Mouse (Mus musculus): ENCODE measurements around the gene Gm20388. TPM values are rescaled to one million over a fixed set of nuclear protein-coding genes. Genes with fewer than 3 reads are reported as not detected.
A peak's percentile ranks its signal among the peaks of the same experiment; 100 is the strongest.

Gm20388 gene
- polyA plus RNA-seq, 1 experiment = not detected

DNA sequence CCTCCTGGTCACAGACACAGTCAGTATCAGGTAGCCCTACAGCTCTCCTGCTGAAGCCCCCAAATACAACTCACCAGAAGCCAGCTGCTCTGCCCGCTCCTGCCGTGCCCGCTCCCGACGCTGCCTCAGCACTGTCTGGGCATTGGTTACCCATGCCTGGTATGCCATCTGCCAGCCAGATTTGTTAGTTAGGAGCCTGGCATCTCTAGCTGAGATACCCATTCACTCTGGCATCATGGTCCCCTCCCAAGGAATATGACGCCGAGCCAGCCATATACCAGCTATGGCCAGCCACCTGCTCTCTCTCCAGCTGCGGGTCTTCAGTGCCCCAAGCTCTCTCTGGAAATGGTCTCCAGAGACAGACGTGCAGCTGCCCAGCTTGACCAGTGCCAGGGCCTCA lies 2577.7 kb downstream of the Gm20388 start:
- no peaks in the 10 kb centered on the region for H3K4me1 ChIP-seq (ENCODE audit: control insufficient read depth, insufficient read depth, low read length)
- H3K4me3 ChIP-seq (ENCODE audit: insufficient read depth, low read depth, low read length) = no peak overlapping the region
- TF ChIP-seq POLR2A (IDR thresholded peaks at IDR 0.05; ENCODE audit: insufficient read depth, low read depth, low read length) = no peak
- no peak for TF ChIP-seq CTCF (IDR thresholded peaks at IDR 0.05; ENCODE audit: insufficient read depth, low read depth, low read length)
- WGBS = 86% methylated on average over 9 of the region's 9 CpGs
- no peak overlapping the region for H3K27ac ChIP-seq (ENCODE audit: insufficient read depth, low read depth, low read length)

DNA sequence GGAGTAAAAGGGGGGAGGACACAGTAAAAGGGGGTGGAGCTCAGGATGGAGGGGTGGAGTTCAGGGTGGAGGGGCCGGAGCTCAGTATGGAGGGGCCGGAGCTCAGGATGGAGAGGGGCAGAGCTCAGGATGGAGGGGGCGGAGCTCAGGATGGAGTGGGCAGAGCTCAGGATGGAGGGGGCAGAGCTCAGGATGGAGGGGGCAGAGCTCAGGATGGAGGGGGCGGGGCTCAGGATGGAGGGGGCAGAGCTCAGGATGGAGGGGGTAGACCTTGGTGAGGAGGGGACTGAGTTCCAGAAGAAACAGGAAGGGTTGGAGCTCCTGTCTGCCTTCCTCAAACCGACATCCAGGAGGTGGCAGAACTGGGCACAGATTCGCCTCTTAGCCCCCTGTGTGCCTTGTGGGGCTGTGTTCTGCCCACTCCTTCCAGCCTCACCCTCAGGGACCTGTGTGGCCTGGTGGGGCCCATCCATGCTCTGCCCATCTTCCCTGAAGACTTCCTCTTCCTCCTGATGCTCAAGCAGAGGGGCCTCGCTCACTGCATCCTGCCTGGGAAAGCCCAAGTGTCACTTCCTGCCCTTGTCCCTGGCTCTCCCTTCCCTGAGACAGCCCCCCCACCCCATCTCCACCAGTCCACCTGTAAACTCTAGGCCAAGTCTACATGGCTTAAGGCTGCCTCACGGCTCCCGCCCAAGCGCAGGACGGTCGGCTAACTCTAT lies 2586.5 kb downstream of the Gm20388 start:
- H3K4me1 ChIP-seq (ENCODE audit: control insufficient read depth, insufficient read depth, low read length) = no peaks in the 10 kb centered on the region
- WGBS = 88% methylated on average over 12 of the region's 12 CpGs

DNA sequence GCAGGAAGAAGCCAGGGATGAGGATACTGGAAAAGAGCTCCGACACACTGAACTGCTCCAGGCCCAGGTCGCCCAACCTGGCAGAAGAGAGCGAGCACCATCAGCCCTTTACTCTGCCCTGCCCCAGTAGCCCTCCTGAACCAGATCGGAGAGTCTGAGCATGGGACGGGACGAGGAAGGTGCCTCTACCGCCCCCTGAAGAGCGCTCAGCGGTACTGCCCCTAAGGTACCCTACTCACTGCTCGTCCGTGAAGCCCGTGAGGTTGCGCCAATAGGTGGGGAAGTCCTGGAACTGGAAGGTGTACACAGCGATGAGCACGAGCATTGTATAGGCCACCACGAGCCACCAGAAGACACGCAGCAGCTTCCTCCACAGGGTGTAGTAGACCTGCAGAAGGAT lies 2587.3 kb downstream of the Gm20388 start:
- Histone ChIP-seq H3K4me1 (ENCODE audit: control insufficient read depth, insufficient read depth, low read length) (no peaks in the 10 kb centered on the region), H3K4me3 (ENCODE audit: insufficient read depth, low read depth, low read length) (no peak overlapping the region), H3K27ac (ENCODE audit: insufficient read depth, low read depth, low read length) (no peak overlapping the region)
- 66% methylated on average over 17 of the region's 17 CpGs for WGBS
- no peak for TF ChIP-seq CTCF (IDR thresholded peaks at IDR 0.05; ENCODE audit: insufficient read depth, low read depth, low read length)
- no peak for TF ChIP-seq POLR2A (IDR thresholded peaks at IDR 0.05; ENCODE audit: insufficient read depth, low read depth, low read length)

More for the DNA sequence above, 2586.5 kb downstream of the Gm20388 start:
- H3K27ac ChIP-seq (ENCODE audit: insufficient read depth, low read depth, low read length) = no peak overlapping the region
- TF ChIP-seq POLR2A (IDR thresholded peaks at IDR 0.05; ENCODE audit: insufficient read depth, low read depth, low read length) = no peak
- TF ChIP-seq CTCF (IDR thresholded peaks at IDR 0.05; ENCODE audit: insufficient read depth, low read depth, low read length) = no peak
- H3K4me3 ChIP-seq (ENCODE audit: insufficient read depth, low read depth, low read length) = no peak overlapping the region

DNA sequence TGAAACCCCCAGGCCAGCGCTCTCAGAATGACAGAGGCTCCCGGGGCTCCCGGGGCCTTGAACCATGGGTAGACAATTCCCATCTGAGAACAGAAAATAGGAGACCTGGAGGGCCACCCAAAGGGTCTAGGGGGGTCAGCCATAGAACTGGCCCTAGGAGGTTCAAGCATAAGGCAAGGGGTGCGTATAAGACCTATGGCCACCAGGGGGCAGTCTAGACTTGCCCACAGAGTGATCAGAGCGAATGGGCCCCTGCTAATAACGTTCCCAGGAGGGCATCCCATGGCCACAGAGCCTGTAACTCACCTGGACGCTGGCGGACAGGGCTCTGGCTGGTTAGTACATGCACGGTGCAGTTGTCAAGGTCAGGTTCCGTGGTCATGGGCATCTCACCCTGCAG lies 2590.2 kb downstream of the Gm20388 start:
- Histone ChIP-seq H3K4me3 (ENCODE audit: insufficient read depth, low read depth, low read length) (no peak overlapping the region), H3K4me1 (ENCODE audit: control insufficient read depth, insufficient read depth, low read length) (no peaks in the 10 kb centered on the region), H3K27ac (ENCODE audit: insufficient read depth, low read depth, low read length) (no peak overlapping the region)
- WGBS = 29% methylated on average over 10 of the region's 10 CpGs
- peak; percentile 47; the same call in 1 of the 2 replicates for TF ChIP-seq CTCF (IDR thresholded peaks at IDR 0.05; ENCODE audit: insufficient read depth, low read depth, low read length)
- no peak for TF ChIP-seq POLR2A (IDR thresholded peaks at IDR 0.05; ENCODE audit: insufficient read depth, low read depth, low read length)

DNA sequence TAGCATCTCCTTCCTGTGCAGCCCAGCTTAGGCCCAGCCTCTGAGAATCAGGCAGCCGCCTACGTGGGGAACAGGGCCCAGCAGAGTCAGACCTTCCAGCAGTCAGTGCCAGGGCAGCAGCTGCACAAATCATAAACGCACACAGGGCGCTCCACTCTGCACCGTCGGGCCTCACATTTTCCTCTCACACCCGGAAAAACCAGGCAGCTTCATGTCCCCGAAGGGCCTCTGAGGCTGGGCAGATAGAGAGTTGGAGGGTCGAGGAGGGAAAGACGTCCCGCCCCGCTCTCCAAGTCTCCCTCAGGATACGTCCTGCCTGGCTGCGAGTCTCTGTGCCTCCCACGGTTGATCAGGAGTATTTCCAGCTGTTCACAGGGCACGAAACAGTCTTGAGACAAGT lies 2600.9 kb downstream of the Gm20388 start:
- WGBS = 77% methylated on average over 16 of the region's 16 CpGs
- Histone ChIP-seq H3K4me3 (ENCODE audit: insufficient read depth, low read depth, low read length) (no peak overlapping the region), H3K27ac (ENCODE audit: insufficient read depth, low read depth, low read length) (no peak overlapping the region), H3K4me1 (ENCODE audit: control insufficient read depth, insufficient read depth, low read length) (no peaks in the 10 kb centered on the region)
- TF ChIP-seq CTCF (IDR thresholded peaks at IDR 0.05; ENCODE audit: insufficient read depth, low read depth, low read length) = no peak
- TF ChIP-seq POLR2A (IDR thresholded peaks at IDR 0.05; ENCODE audit: insufficient read depth, low read depth, low read length) = no peak

DNA sequence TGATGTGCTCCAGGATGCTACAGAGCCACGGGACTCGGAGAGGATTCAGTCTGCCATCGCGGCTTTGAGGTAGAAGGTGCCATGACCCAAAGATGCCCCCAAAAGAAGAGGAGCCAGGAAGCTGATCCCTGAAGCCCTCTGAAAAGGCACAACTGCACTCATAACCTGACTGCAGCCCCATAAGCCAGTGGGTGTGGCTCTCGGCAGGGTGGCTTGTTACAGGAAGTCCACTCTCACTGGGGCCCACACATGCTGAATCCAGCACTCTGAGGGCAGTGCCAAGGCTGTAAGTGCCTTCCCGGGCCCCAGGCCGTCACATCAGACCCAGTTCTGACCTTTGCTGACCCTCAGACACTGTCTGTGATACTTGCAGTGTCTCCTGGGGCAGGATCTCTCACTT lies 2601.8 kb downstream of the Gm20388 start:
- 80% methylated on average over 7 of the region's 7 CpGs for WGBS
- no peaks in the 10 kb centered on the region for H3K4me1 ChIP-seq (ENCODE audit: control insufficient read depth, insufficient read depth, low read length)

DNA sequence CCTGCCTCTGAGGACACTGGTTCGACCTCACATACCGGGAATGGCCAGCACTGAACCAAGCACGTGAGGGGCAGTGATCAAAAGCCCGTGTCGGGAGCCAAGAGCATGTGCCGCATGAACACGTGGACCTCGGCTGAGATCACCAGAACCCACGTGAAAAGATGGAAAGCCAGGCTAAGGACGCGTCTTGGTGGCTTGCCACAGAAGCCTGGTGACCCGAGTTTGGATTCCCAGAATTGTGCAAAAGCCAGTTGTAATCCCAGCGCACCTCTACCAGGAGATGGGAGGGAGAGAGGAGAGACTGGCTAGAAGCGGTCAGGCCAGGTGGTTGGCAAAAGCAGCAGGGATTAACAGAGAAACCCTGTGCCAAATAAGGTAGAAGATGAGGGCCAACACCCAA lies 2605.1 kb downstream of the Gm20388 start:
- no peak for TF ChIP-seq POLR2A (IDR thresholded peaks at IDR 0.05; ENCODE audit: insufficient read depth, low read depth, low read length)
- TF ChIP-seq CTCF (IDR thresholded peaks at IDR 0.05; ENCODE audit: insufficient read depth, low read depth, low read length) = no peak
- 88% methylated on average over 14 of the region's 14 CpGs for WGBS
- H3K4me3 ChIP-seq (ENCODE audit: insufficient read depth, low read depth, low read length) = no peak overlapping the region

More for the DNA sequence above, 2601.8 kb downstream of the Gm20388 start:
- TF ChIP-seq POLR2A (IDR thresholded peaks at IDR 0.05; ENCODE audit: insufficient read depth, low read depth, low read length) (no peak), CTCF (IDR thresholded peaks at IDR 0.05; ENCODE audit: insufficient read depth, low read depth, low read length) (no peak)
- Histone ChIP-seq H3K27ac (ENCODE audit: insufficient read depth, low read depth, low read length) (no peak overlapping the region), H3K4me3 (ENCODE audit: insufficient read depth, low read depth, low read length) (no peak overlapping the region)

DNA sequence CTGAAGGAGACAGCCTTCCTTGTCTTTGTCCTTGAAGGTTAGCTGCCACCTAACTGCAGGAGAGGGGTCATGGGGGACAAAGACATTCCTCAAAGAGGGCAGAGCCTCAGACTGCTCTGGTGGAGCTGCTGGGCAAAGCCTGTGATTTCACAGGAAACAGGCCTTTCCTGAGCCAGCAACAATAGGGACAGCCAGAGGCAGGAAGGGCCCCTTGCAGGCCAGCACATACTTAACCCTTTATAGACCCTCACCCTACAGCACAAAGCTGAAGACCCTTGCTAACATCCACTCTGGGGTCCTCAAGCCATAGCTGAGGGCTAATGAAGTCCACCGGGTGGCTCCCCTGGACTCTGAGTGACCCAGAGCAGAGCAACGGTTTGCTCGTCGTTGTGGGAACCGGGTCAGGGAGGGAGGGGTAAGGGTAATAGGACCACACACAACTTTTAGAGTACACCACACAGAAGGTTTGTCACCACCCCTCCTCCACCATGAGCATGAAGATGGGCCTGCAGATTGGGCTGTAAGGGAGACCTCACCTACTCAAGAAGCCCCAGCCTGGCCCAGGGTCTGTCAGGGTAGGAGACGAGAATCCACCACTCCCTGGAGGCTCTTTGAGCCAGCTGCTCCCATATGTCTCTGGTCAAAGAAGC lies 2607.0 kb downstream of the Gm20388 start:
- Histone ChIP-seq H3K4me1 (ENCODE audit: control insufficient read depth, insufficient read depth, low read length) (no peaks in the 10 kb centered on the region), H3K4me3 (ENCODE audit: insufficient read depth, low read depth, low read length) (no peak overlapping the region), H3K27ac (ENCODE audit: insufficient read depth, low read depth, low read length) (no peak overlapping the region)
- TF ChIP-seq POLR2A (IDR thresholded peaks at IDR 0.05; ENCODE audit: insufficient read depth, low read depth, low read length) = no peak
- no peak for TF ChIP-seq CTCF (IDR thresholded peaks at IDR 0.05; ENCODE audit: insufficient read depth, low read depth, low read length)
- 48% methylated on average over 6 of the region's 6 CpGs for WGBS

More for the DNA sequence above, 2605.1 kb downstream of the Gm20388 start:
- no peaks in the 10 kb centered on the region for H3K4me1 ChIP-seq (ENCODE audit: control insufficient read depth, insufficient read depth, low read length)
- no peak overlapping the region for H3K27ac ChIP-seq (ENCODE audit: insufficient read depth, low read depth, low read length)

DNA sequence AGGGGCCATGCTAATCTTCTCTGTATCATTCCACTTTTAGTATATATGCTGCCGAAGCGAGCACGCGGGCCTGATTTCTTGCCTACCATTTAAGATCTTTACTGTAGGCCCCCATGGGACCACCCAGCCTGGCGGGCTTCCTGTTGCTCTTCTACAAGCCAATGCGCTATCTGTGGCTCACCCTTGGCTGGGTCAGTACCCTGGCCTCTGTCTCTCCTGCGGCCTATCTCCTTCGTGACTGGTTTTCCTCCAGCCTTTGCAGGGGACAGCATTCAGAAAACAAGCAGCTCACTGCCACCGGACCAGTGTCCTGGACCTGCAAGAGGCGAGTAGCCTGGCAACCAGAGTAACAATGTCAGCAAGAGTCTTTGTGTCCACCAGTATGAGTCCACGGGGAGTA lies 2610.0 kb downstream of the Gm20388 start:
- Histone ChIP-seq H3K27ac (ENCODE audit: insufficient read depth, low read depth, low read length) (no peak overlapping the region), H3K4me3 (ENCODE audit: insufficient read depth, low read depth, low read length) (no peak overlapping the region), H3K4me1 (ENCODE audit: control insufficient read depth, insufficient read depth, low read length) (peaks cover 18% of the 10 kb centered on the region)
- 81% methylated on average over 11 of the region's 11 CpGs for WGBS
- TF ChIP-seq CTCF (IDR thresholded peaks at IDR 0.05; ENCODE audit: insufficient read depth, low read depth, low read length) = no peak

Data from olfactory bulb, adult 2 months (tissue).